In genomic region chr11:100356819-100357211, GRCm38 (mm10) we compare ENCODE assay signal across 8 mouse cellular contexts. TPM values are rescaled to one million over a fixed set of nuclear protein-coding genes. Genes with fewer than 3 reads are reported as not detected.
DNase-seq lines count a peak whose midpoint lies in the region; ATAC-seq and TF ChIP-seq lines count a peak whose summit lies in the region.

No protein-coding gene starts in this region.

- ATAC-seq in lung, embryonic 15.5 days (ENCODE audit: borderline replicate concordance, extremely low read depth, low FRiP score, low TSS enrichment) = no peak
- ATAC-seq in embryonic facial prominence, embryonic 12.5 days (ENCODE audit: insufficient number of reproducible peaks, insufficient read depth, low FRiP score, low TSS enrichment) = no peak
- ATAC-seq in intestine, embryonic 14.5 days (replicated peaks; ENCODE audit: low FRiP score, low TSS enrichment, low read depth) = no peak
- ATAC-seq in neural tube, embryonic 15.5 days (ENCODE audit: low FRiP score) = no peak

- no peak for DNase-seq in lung, adult 2 months
- no peak for DNase-seq in intestine, embryonic 14.5 days (ENCODE audit: low spot score)
- DNase-seq in frontal cortex, postnatal 25 days (ENCODE audit: low spot score in 2 of 2) = no peak
- no peak for DNase-seq in cerebellum, adult 18-20 months
- no peak for DNase-seq in spleen, postnatal 36 days (ENCODE audit: low spot score in 2 of 2)

- 18% methylated on average over 9 of the region's 9 CpGs for WGBS in lung, embryonic 15.5 days
- 14% methylated on average over 9 of the region's 9 CpGs for WGBS in lung, adult 2 months
- WGBS in embryonic facial prominence, embryonic 12.5 days = 19% methylated on average over 9 of the region's 9 CpGs
- WGBS in intestine, embryonic 14.5 days = 24% methylated on average over 9 of the region's 9 CpGs
- 13% methylated on average over 9 of the region's 9 CpGs for WGBS in neural tube, embryonic 15.5 days

- no peak for TF ChIP-seq POLR2A in lung, adult 2 months (IDR thresholded peaks at IDR 0.05; ENCODE audit: borderline replicate concordance, extremely low read depth, low read depth, low read length)

- peak overlapping the region; percentile 96 for H3K4me2 ChIP-seq in lung, embryonic 15.5 days
- peak overlapping the region; percentile 97 for H3K4me2 ChIP-seq in embryonic facial prominence, embryonic 12.5 days (replicated peaks)
- H3K4me2 ChIP-seq in intestine, embryonic 14.5 days (ENCODE audit: low read length) = peak overlapping the region; percentile 100
- H3K4me2 ChIP-seq in neural tube, embryonic 15.5 days = peak overlapping the region; percentile 98

- no peaks in the 10 kb centered on the region for H3K9me3 ChIP-seq in lung, embryonic 15.5 days
- H3K9me3 ChIP-seq in embryonic facial prominence, embryonic 12.5 days = no peaks in the 10 kb centered on the region
- no peaks in the 10 kb centered on the region for H3K9me3 ChIP-seq in intestine, embryonic 14.5 days (ENCODE audit: control insufficient read depth, low read length)
- H3K9me3 ChIP-seq in neural tube, embryonic 15.5 days (replicated peaks) = no peaks in the 10 kb centered on the region

- no peaks in the 10 kb centered on the region for H3K36me3 ChIP-seq in lung, embryonic 15.5 days
- no peaks in the 10 kb centered on the region for H3K36me3 ChIP-seq in embryonic facial prominence, embryonic 12.5 days
- H3K36me3 ChIP-seq in intestine, embryonic 14.5 days (ENCODE audit: control insufficient read depth, insufficient read depth, low read length) = no peaks in the 10 kb centered on the region
- no peaks in the 10 kb centered on the region for H3K36me3 ChIP-seq in neural tube, embryonic 15.5 days

- no peak overlapping the region for H3K27ac ChIP-seq in lung, embryonic 15.5 days
- no peak overlapping the region for H3K27ac ChIP-seq in embryonic facial prominence, embryonic 12.5 days
- no peak overlapping the region for H3K27ac ChIP-seq in intestine, embryonic 14.5 days (ENCODE audit: low read depth)
- H3K27ac ChIP-seq in neural tube, embryonic 15.5 days (replicated peaks) = peak overlapping the region; percentile 80

- peak overlapping the region; percentile 59 for H3K4me3 ChIP-seq in lung, embryonic 15.5 days
- no peak overlapping the region for H3K4me3 ChIP-seq in lung, adult 2 months (replicated peaks; ENCODE audit: extremely low read depth, low read depth, low read length)
- peak overlapping the region; percentile 56 for H3K4me3 ChIP-seq in embryonic facial prominence, embryonic 12.5 days
- H3K4me3 ChIP-seq in intestine, embryonic 14.5 days (ENCODE audit: low read depth, low read length) = peak overlapping the region; percentile 62
- peak overlapping the region; percentile 82 for H3K4me3 ChIP-seq in neural tube, embryonic 15.5 days (replicated peaks)

- H3K9ac ChIP-seq in lung, embryonic 15.5 days = peak overlapping the region; percentile 55; the same call in 1 of the 2 replicates
- H3K9ac ChIP-seq in embryonic facial prominence, embryonic 12.5 days = no peak overlapping the region
- H3K9ac ChIP-seq in intestine, embryonic 14.5 days (ENCODE audit: low read length) = no peak overlapping the region
- H3K9ac ChIP-seq in neural tube, embryonic 15.5 days (replicated peaks) = peak overlapping the region; percentile 72

- H3K27me3 ChIP-seq in lung, embryonic 15.5 days = peaks cover 84% of the 10 kb centered on the region
- peaks cover 62% of the 10 kb centered on the region for H3K27me3 ChIP-seq in embryonic facial prominence, embryonic 12.5 days
- H3K27me3 ChIP-seq in intestine, embryonic 14.5 days (replicated peaks; ENCODE audit: control insufficient read depth, insufficient read depth, low read length) = peaks cover 53% of the 10 kb centered on the region
- H3K27me3 ChIP-seq in neural tube, embryonic 15.5 days (replicated peaks) = peaks cover 18% of the 10 kb centered on the region; the same call in 1 of the 2 replicates

- peaks cover 6% of the 10 kb centered on the region; the same call in 1 of the 2 replicates for H3K4me1 ChIP-seq in lung, embryonic 15.5 days
- no peaks in the 10 kb centered on the region for H3K4me1 ChIP-seq in lung, adult 2 months (ENCODE audit: control insufficient read depth, insufficient read depth, low read length)
- peaks cover 15% of the 10 kb centered on the region; the same call in 1 of the 2 replicates for H3K4me1 ChIP-seq in embryonic facial prominence, embryonic 12.5 days
- peaks cover 3% of the 10 kb centered on the region; the same call in 1 of the 2 replicates for H3K4me1 ChIP-seq in intestine, embryonic 14.5 days (replicated peaks; ENCODE audit: control insufficient read depth, insufficient read depth, low read length)
- H3K4me1 ChIP-seq in neural tube, embryonic 15.5 days = peaks cover 26% of the 10 kb centered on the region

- TF ChIP-seq CTCF in lung, adult 2 months (IDR thresholded peaks at IDR 0.05; ENCODE audit: insufficient read depth, low read length) = no peak

RNA-seq across cellular contexts. Expression of gene Hap1, which starts 0.9 kb away (rescaled TPM):
- polyA plus RNA-seq in lung, embryonic 15.5 days (2015; fragmentation: Nextera tagmentation; extraction: Ambion mirVana) = 19.8 and 20.7 TPM in 2 replicates
- polyA plus RNA-seq in lung, adult 2 months (2012; rRNA removed) = 9.3 and 14.3 TPM in 2 replicates
- polyA plus RNA-seq in embryonic facial prominence, embryonic 12.5 days (2016; fragmentation: Nextera tagmentation; extraction: Ambion mirVana) = 10.6 and 13.4 TPM in 2 replicates
- polyA plus RNA-seq in intestine, embryonic 14.5 days (2014; fragmentation: Nextera tagmentation; extraction: Ambion mirVana) = 10.2 and 11.1 TPM in 2 replicates
- 233 and 264 TPM in 2 replicates for polyA plus RNA-seq in neural tube, embryonic 15.5 days (2015; fragmentation: Nextera tagmentation; extraction: Ambion mirVana)

RNA-seq across cellular contexts. Expression of gene Gast, which starts 22.6 kb away (rescaled TPM):
- not detected in 2 replicates for polyA plus RNA-seq in lung, embryonic 15.5 days (2015; fragmentation: Nextera tagmentation; extraction: Ambion mirVana)
- not detected in 2 replicates for polyA plus RNA-seq in lung, adult 2 months (2012; rRNA removed)
- not detected in 2 replicates for polyA plus RNA-seq in embryonic facial prominence, embryonic 12.5 days (2016; fragmentation: Nextera tagmentation; extraction: Ambion mirVana)
- polyA plus RNA-seq in intestine, embryonic 14.5 days (2014; fragmentation: Nextera tagmentation; extraction: Ambion mirVana) = 3.2 TPM in 1 of 2 replicates, not detected in the other
- polyA plus RNA-seq in neural tube, embryonic 15.5 days (2015; fragmentation: Nextera tagmentation; extraction: Ambion mirVana) = 0.75 TPM in 1 of 2 replicates, not detected in the other

RNA-seq across cellular contexts. Expression of gene Eif1, which starts 37.1 kb away (rescaled TPM):
- 1,642 and 1,646 TPM in 2 replicates for polyA plus RNA-seq in lung, embryonic 15.5 days (2015; fragmentation: Nextera tagmentation; extraction: Ambion mirVana)
- polyA plus RNA-seq in lung, adult 2 months (2012; rRNA removed) = 125 and 131 TPM in 2 replicates
- polyA plus RNA-seq in embryonic facial prominence, embryonic 12.5 days (2016; fragmentation: Nextera tagmentation; extraction: Ambion mirVana) = 1,469 and 1,519 TPM in 2 replicates
- 1,995 and 2,009 TPM in 2 replicates for polyA plus RNA-seq in intestine, embryonic 14.5 days (2014; fragmentation: Nextera tagmentation; extraction: Ambion mirVana)
- polyA plus RNA-seq in neural tube, embryonic 15.5 days (2015; fragmentation: Nextera tagmentation; extraction: Ambion mirVana) = 1,270 and 1,336 TPM in 2 replicates

RNA-seq across cellular contexts. Expression of gene Jup, which starts 40.7 kb away (rescaled TPM):
- polyA plus RNA-seq in lung, embryonic 15.5 days (2015; fragmentation: Nextera tagmentation; extraction: Ambion mirVana) = 122 and 136 TPM in 2 replicates
- 631 and 728 TPM in 2 replicates for polyA plus RNA-seq in lung, adult 2 months (2012; rRNA removed)
- 70.6 and 74.0 TPM in 2 replicates for polyA plus RNA-seq in embryonic facial prominence, embryonic 12.5 days (2016; fragmentation: Nextera tagmentation; extraction: Ambion mirVana)
- polyA plus RNA-seq in intestine, embryonic 14.5 days (2014; fragmentation: Nextera tagmentation; extraction: Ambion mirVana) = 93.4 and 106 TPM in 2 replicates
- polyA plus RNA-seq in neural tube, embryonic 15.5 days (2015; fragmentation: Nextera tagmentation; extraction: Ambion mirVana) = 58.2 and 74.6 TPM in 2 replicates

RNA-seq across cellular contexts. Expression of gene P3h4, which starts 57.8 kb away (rescaled TPM):
- 71.5 and 73.4 TPM in 2 replicates for polyA plus RNA-seq in lung, embryonic 15.5 days (2015; fragmentation: Nextera tagmentation; extraction: Ambion mirVana)
- polyA plus RNA-seq in lung, adult 2 months (2012; rRNA removed) = 40.6 and 53.9 TPM in 2 replicates
- 51.4 and 55.3 TPM in 2 replicates for polyA plus RNA-seq in embryonic facial prominence, embryonic 12.5 days (2016; fragmentation: Nextera tagmentation; extraction: Ambion mirVana)
- polyA plus RNA-seq in intestine, embryonic 14.5 days (2014; fragmentation: Nextera tagmentation; extraction: Ambion mirVana) = 54.8 and 55.3 TPM in 2 replicates
- polyA plus RNA-seq in neural tube, embryonic 15.5 days (2015; fragmentation: Nextera tagmentation; extraction: Ambion mirVana) = 24.3 and 24.4 TPM in 2 replicates

Comparison
In these comparisons a context has a peak if more than half of its experiments do, and no peak if none do; other contexts are left out.
1. H3K9ac ChIP-seq: peak in lung, embryonic 15.5 days (single experiment) and neural tube, embryonic 15.5 days (single experiment); none in embryonic facial prominence, embryonic 12.5 days (single experiment) and intestine, embryonic 14.5 days (single experiment).
2. RNA of gene Hap1, which starts 0.9 kb away (polyA plus RNA-seq): 233 to 264 TPM in neural tube, embryonic 15.5 days; 19.8 to 20.7 TPM in lung, embryonic 15.5 days, 9.3 to 14.3 TPM in lung, adult 2 months, 10.2 to 11.1 TPM in intestine, embryonic 14.5 days and 10.6 to 13.4 TPM in embryonic facial prominence, embryonic 12.5 days; every median in the first group is over 10 times any median in the second.
3. Peak in every context shown above with its lines, with median percentiles within 50 percentile points of each other: H3K4me2 ChIP-seq.